Mouse (Mus musculus) common myeloid progenitor, adult 5-6 weeks (primary cell): Measurements from ENCODE around the gene Gna11. TPM values are rescaled to one million over a fixed set of nuclear protein-coding genes. Genes with fewer than 3 reads are reported as not detected.

Experiments
- ATAC-seq: replicated peaks from 2 replicates; pipeline ENCODE4 v1.8.0; 2016; ENCODE audit warnings: low read depth, mild to moderate bottlenecking, moderate TSS enrichment, inconsistent platforms; ENCODE audit not compliant: poor library complexity, severe bottlenecking
- total RNA-seq: library from RNA; stranded (forward); fragments of 200-1000, 187-1606 nt; gene quantifications from 2 replicates; pipeline ENCODE4 v1.2.3, GENCODE M21; 2017

Gene Gna11
- total RNA-seq, 1 experiment from 2014 or later: 5.7 TPM

- ATAC-seq: no peak
These were observed 51.3 kb downstream of the Gna11 start for GRCm38 (mm10) chr10:81493601-81494220.

- ATAC-seq: no peak
These were observed 52.3 kb downstream of the Gna11 start for GRCm38 (mm10) chr10:81492606-81493240.

- no peak for ATAC-seq
These were observed 54.0 kb downstream of the Gna11 start for GRCm38 (mm10) chr10:81491018-81491417.

DNA sequence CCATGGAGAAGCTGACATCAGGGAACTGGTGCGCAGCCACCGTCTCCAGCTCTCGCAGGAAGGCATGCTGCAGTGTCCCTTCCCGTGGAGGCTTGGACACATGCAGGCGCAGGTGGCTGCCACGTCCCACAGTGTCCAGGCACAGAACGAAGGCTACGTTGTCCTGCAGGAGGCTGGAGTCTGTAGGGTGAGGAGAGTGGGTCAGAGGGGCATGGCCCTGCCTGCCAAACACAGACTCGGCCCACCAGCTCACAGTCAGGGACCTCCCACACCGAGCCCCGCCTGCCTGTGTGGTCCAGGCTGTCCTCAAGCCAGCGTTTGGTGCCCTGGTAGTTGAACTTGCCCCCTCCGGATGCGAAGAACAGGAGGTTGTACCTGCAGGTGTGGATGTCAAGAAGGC lies 55.0 kb downstream of the Gna11 start:
- ATAC-seq: no peak

DNA sequence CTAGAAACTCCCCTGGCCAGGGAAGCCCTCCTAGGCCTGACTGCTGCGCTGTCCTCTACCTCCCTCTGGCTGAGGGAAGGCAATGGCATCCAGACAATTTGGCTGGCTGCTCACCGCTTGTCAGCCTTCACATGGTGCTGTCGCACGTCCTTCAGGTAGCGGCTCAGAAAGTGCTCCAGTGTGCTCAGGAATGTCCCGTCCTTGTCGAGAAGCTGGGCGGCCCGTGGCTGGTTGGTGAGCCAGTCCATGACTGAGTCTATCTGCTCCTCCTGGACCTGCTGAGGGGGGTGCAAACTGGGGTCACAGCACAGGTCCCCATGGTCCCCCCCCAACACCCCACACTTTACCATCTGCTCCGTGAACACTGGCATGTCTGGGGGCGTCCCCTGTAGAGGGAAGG lies 56.9 kb downstream of the Gna11 start:
- no peak for ATAC-seq

DNA sequence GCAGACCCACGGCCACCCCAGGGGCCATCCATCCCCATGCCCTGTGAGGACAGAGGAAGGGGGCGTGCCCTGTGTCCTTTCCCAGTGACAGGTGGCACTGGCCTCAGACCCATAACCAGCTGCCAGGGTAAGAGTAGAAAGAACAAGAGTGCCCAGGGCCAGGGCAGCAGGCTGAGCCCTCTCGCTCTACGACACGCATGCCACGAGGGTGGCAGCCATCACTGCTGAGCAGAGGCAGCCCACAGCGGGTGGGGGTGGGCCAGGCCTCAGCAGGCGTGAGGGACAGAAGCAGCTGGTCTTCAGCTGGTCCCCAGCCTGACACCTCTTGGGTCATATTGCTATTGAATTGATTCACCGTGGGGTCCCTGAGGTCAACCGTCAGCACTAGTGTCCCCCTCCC lies 58.5 kb downstream of the Gna11 start:
- ATAC-seq: no peak

DNA sequence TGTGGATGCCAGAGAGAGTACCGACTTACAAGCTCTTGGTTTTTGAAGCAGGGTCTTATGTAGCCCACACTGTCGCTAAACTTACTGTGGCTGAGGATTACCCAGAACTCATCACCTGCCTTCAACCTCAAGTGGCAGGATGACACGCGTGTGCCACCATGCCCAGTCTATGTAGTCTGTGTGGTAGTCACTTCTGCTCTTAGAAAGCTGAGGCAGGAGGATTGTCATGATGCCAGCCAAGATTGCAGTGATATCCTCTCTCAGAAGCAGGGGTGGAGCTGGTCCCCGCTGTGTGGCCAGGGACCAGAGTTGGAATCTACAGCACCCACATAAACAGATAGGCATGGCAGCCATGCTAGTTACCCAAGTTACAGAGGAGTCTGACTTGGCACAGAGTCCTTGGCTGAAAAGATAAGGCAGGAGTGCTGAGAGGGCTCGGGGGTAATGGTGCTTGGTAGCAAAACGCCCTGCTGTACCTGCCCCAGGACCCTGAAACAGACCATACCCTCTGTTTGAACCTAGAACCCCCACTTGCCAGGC lies 59.4 kb downstream of the Gna11 start:
- ATAC-seq: 0 out of 2 replicates have a peak, but pooled peaks have one; percentile 11

DNA sequence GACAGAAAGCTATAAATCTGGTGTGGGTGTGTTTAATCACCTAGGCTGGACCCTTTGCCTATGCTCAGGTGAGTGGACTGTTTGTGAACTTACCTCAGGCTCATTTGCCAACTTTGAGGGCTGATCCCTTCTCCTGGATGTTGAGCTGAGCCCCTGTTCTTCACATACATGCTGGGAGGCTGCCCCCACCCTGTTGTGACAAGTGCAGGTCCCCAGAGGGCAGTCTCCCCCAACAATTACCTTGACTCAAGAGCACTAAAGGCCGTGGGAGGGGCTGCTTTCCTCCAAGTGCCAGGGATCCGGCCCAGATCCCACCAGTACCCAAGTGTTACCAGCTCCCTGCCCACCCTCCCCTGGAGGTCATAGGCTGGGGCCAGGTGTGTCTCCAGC lies 59.9 kb downstream of the Gna11 start:
- ATAC-seq: peak; percentile 34; the same call in 1 of the 2 replicates

DNA sequence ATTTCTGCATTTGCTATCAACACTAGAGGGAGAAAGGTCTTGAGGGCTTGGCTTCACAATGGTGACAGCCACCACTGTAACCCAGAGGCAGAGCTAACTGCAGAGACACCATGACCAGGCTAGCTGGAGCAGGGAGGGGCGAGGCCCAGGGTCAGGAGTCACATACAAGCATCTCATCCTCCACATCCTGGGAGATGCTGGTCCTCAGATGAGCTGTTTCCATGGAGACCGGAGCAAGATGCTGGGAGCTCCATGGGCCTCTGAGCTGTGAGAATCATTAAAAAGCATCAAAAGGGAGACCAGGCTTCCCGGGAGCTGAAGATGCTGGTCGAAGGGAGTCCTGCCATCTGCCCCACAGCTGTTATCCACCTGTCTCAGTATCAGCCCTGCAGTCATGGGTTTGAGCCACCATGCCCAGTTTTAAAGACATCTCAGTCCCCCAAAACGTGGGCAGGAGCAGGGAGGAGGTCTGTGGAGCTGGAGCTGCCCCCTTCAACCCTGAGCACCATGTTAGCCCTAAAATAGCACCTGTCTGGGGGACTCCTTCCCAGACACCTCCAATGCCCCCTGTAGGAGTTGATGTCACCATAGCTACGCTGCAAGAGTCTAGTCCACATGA lies 60.4 kb downstream of the Gna11 start:
- no peak for ATAC-seq

GRCm38 (mm10) chr10:81483983-81484382 lies 61.0 kb downstream of the Gna11 start:
- ATAC-seq: peak; percentile 64

- ATAC-seq: no peak; the same call in 1 of the 2 replicates
These were observed 62.5 kb downstream of the Gna11 start, which contains the start of gene Celf5 for GRCm38 (mm10) chr10:81482533-81482889. Gene Celf5, minus strand, starts transcription at chr10:81482709.

DNA sequence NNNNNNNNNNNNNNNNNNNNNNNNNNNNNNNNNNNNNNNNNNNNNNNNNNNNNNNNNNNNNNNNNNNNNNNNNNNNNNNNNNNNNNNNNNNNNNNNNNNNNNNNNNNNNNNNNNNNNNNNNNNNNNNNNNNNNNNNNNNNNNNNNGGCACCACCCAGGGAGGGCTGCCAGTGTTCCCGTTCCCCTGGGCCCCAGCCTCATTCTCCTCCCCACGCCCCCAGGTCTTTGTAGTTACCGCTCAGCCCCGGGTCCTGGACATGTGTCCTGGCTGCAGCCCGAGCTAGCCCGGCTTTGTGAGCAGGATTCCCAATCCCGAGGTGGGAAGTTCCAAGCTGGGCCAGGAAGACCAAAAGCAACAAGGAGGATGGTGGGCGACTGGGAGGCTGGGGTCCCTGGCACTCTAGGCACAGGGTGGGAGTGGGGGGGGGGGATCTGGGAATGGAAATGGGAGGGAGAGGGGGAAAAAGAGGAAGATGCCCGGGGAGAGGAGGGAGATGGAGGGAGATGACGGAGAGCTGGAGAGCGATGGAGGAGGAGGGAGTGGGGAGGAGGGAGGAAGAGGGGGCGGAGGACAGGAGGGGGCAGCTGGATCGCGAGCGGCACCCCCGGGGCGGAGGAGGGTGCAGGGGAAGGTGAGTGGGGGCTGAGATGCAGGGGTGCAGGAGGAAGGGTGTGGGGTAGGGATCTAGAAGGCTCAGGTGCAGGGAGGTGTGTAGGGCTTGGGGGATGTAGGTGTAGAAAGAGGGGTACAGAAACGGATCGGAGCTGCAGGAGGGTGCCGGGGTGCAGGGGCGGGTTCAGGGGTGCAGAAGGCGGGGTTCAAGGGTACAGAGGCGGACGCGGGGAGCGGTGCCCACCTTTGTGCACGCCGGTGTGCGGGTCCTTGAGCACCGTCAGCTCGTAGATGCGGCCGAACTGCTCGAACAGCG lies 63.1 kb downstream of the Gna11 start:
- ATAC-seq: no peak

Other genes starting within 250 kb of the Gna11 start
- gene Cactin, start 224.1 kb downstream of the Gna11 start, total RNA-seq: 27.9 and 35.1 TPM in 2 replicates
- gene Tbxa2r, start 216.5 kb downstream of the Gna11 start, total RNA-seq: 3.4 and 4.2 TPM in 2 replicates
- not detected in 2 replicates for gene Gipc3, start 201.9 kb downstream of the Gna11 start, total RNA-seq
- gene Hmg20b, start 194.7 kb downstream of the Gna11 start, total RNA-seq: 33.2 and 35.5 TPM in 2 replicates
- 8.7 and 17.4 TPM in 2 replicates for gene Mfsd12, start 187.7 kb downstream of the Gna11 start, total RNA-seq
- gene 4930404N11Rik, start 179.4 kb downstream of the Gna11 start, total RNA-seq: 0.23 TPM in 1 of 2 replicates, not detected in the other
- gene Fzr1, start 166.7 kb downstream of the Gna11 start, total RNA-seq: 21.9 and 24.8 TPM in 2 replicates
- 34.7 and 50.7 TPM in 2 replicates for gene Dohh, start 160.8 kb downstream of the Gna11 start, total RNA-seq
- 0.19 and 2.4 TPM in 2 replicates for gene Gm48551, start 160.7 kb downstream of the Gna11 start, total RNA-seq
- gene Gm48552, start 156.2 kb downstream of the Gna11 start, total RNA-seq: 1.6 TPM in 1 of 2 replicates, not detected in the other
- 5.0 and 13.2 TPM in 2 replicates for gene Smim24, start 152.1 kb downstream of the Gna11 start, total RNA-seq
- 13.7 and 18.2 TPM in 2 replicates for gene Nfic, start 89.6 kb downstream of the Gna11 start, total RNA-seq
- gene Celf5, start 62.5 kb downstream of the Gna11 start, total RNA-seq: 0.14 TPM in 1 of 2 replicates, not detected in the other
- gene Ncln, start 48.8 kb downstream of the Gna11 start, total RNA-seq: 46.6 and 52.9 TPM in 2 replicates
- gene S1pr4, start 45.1 kb downstream of the Gna11 start, total RNA-seq: 10.3 and 14.4 TPM in 2 replicates
- gene Gna15, start 21.0 kb downstream of the Gna11 start, total RNA-seq: 30.6 and 39.1 TPM in 2 replicates
- gene Aes, start 14.3 kb upstream of the Gna11 start, total RNA-seq: 134 and 183 TPM in 2 replicates
- 1.5 and 3.3 TPM in 2 replicates for gene Tle2, start 29.4 kb upstream of the Gna11 start, total RNA-seq
- 8.4 and 26.1 TPM in 2 replicates for gene Tle6, start 55.9 kb upstream of the Gna11 start, total RNA-seq
- 1.4 and 2.1 TPM in 2 replicates for gene BC025920, start 61.1 kb upstream of the Gna11 start, total RNA-seq
- 3.7 and 5.2 TPM in 2 replicates for gene Sirt6, start 82.6 kb upstream of the Gna11 start, total RNA-seq
- gene Ankrd24, start 83.3 kb upstream of the Gna11 start, total RNA-seq: 8.1 and 10.6 TPM in 2 replicates
- gene Gm10778, start 103.9 kb upstream of the Gna11 start, total RNA-seq: 3.6 and 5.5 TPM in 2 replicates
- 20.1 and 22.7 TPM in 2 replicates for gene Zfp433, start 159.6 kb upstream of the Gna11 start, total RNA-seq
- 1.2 and 4.0 TPM in 2 replicates for gene Gm3055, start 226.0 kb upstream of the Gna11 start, total RNA-seq